Mouse (Mus musculus) embryonic fibroblast, embryonic 13.5 days (primary cell): ENCODE data around the gene Spcs2.

Source experiments
- CTCF ChIP-seq: IDR thresholded peaks from 2 replicates; pipeline ENCODE4 v1.5.1; 2011; ENCODE audit warnings: mild to moderate bottlenecking, control low read depth, low read length, moderate library complexity, borderline replicate concordance; ENCODE audit not compliant: insufficient read depth
- POLR2A ChIP-seq: IDR thresholded peaks from 2 replicates; pipeline ENCODE4 v1.6.1; 2011; ENCODE audit warnings: low read depth, mild to moderate bottlenecking, control low read depth, low read length, moderate library complexity

- TF ChIP-seq CTCF (no peak), POLR2A (no peak)
These were observed 69.2 kb downstream of the Spcs2 start for GRCm38 (mm10) chr7:99794096-99794495.
